Mouse (Mus musculus): Measurements from ENCODE around the gene Myo1b. TPM values are rescaled to one million over a fixed set of nuclear protein-coding genes. Genes with fewer than 3 reads are reported as not detected.
"Not testable (repeated sequence)": the region's sequence is repeated elsewhere in the genome, so short reads cannot be mapped to it uniquely, and the experiment has no call there.

The Myo1b gene
- polyA plus RNA-seq, 1 experiment from 2014 or later = 109 TPM

DNA sequence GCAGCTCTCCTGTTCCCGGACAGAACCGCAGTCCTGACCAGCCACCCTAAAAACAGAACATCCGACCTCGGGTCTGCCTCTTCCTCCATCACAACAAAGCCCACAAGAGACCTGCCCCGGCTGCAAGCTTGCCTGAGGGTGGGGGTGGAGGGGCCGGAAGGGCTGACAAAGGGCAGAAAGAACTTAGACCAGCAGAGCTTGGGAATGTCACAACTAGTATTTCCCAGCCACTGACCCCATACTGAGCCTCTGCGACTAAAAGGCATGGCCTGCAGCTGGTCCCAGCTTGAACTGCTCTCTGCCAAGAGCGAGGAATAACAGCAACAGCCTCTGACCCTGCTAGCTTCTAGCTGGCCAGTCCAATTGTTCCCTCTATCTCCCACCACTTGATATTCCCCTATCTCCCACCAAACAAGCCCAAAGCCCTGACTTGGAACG lies 36.5 kb downstream of the Myo1b start:
- Histone ChIP-seq H3K4me1 (replicated peaks; ENCODE audit: control insufficient read depth, insufficient read depth, low read length) (peaks cover 5% of the 10 kb centered on the region; the same call in 1 of the 2 replicates), H3K27me3 (ENCODE audit: control insufficient read depth, insufficient read depth, low read length) (no peaks in the 10 kb centered on the region), H3K9me3 (ENCODE audit: control insufficient read depth, low read length) (no peaks in the 10 kb centered on the region), H3K27ac (ENCODE audit: low read depth, low read length) (no peak overlapping the region), H3K36me3 (ENCODE audit: control insufficient read depth, insufficient read depth, low read length) (peaks cover 4% of the 10 kb centered on the region; the same call in 1 of the 2 replicates), H3K4me3 (ENCODE audit: low read depth, low read length) (no peak overlapping the region), H3K4me2 (ENCODE audit: low read depth, low read length, severe bottlenecking) (no peak overlapping the region), H3K9ac (ENCODE audit: low read length) (no peak overlapping the region)
- WGBS = 11% methylated on average over 9 of the region's 9 CpGs
- DNase-seq (ENCODE audit: low spot score) (no peak), ATAC-seq (replicated peaks; ENCODE audit: low FRiP score) (no peak)

DNA sequence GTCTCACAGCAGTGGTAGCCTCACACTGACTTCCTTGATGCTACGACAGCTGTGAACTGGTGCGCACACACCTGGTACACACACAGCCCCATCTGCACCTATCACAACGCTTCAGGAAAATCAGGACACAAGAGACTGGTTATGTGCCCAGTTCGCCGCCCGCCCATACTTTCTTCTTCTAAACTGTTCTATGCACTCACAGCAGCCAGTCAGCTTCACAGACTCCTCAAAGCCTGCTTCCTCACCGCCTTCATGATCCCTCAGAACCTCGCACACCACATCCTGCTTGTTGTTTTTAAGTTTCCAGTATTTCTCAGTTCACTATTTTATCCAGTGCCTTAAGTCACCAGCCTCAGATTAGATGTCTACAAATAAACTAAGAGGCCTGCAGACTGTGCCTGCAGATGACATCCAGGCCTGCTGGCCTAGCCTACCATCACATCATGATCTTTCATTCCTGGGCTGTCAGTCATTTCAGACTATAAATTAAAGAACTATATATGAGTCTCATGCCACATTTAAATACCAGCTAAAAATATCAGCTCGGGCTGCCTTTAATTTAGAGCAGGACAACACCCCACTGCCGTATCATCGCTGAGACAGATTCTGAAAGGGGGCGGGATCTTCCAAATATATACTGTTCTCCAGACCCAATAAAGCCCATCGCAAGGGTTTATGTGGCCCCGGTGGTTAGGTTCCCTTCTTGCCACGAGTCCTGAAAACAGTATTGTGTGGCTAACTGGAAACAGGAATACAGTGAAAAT lies 40.2 kb downstream of the Myo1b start:
- ATAC-seq (replicated peaks; ENCODE audit: low FRiP score) = no peak
- H3K4me1 ChIP-seq (replicated peaks; ENCODE audit: control insufficient read depth, insufficient read depth, low read length) = peaks cover 5% of the 10 kb centered on the region; the same call in 1 of the 2 replicates
- 93% methylated on average over 15 of the region's 15 CpGs for WGBS
- DNase-seq (ENCODE audit: low spot score) = no peak
- H3K36me3 ChIP-seq (ENCODE audit: control insufficient read depth, insufficient read depth, low read length) = no peaks in the 10 kb centered on the region
- no peaks in the 10 kb centered on the region for H3K9me3 ChIP-seq (ENCODE audit: control insufficient read depth, low read length)
- no peak overlapping the region for H3K4me2 ChIP-seq (ENCODE audit: low read depth, low read length, severe bottlenecking)
- H3K27me3 ChIP-seq (ENCODE audit: control insufficient read depth, insufficient read depth, low read length) = no peaks in the 10 kb centered on the region
- H3K9ac ChIP-seq (ENCODE audit: low read length) = no peak overlapping the region
- H3K4me3 ChIP-seq (ENCODE audit: low read depth, low read length) = no peak overlapping the region
- no peak overlapping the region for H3K27ac ChIP-seq (ENCODE audit: low read depth, low read length)

DNA sequence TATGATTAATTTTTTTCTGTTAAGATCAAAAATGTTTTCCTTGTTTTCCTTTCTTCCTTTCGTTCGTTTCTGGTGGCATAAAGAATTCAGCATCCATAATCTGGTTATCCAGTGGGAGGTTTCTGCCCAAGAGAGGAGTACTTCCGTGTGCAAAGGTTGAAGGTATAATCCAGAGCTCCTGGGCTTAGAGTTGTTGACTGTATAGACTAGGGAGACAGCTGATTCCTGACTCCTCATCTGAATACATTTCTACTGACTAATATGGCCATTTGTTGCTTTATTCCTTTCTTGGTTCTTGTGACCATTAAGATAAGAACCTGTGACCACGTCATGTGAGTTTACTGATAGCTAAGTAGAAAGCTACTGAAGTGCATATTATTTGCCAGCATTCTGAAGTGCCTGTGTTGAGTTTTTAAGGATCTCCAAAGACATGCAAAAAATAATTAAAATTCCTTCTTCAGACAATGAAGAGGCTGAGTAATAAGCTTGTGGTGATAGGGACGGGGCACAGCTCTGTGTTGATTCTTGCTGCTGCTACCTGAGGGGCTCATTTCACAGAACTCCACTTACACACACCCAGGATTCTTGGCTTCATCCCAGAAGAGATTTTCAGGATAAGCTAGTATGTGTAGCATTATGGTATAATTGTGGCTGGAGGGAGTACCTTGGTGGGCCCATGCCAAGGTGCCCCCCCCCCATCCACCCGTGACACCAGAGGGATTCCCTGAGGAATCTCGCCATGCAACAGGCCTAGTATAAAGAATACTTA lies 43.2 kb downstream of the Myo1b start:
- WGBS = 83% methylated on average over 7 of the region's 7 CpGs
- no peaks in the 10 kb centered on the region for H3K27me3 ChIP-seq (ENCODE audit: control insufficient read depth, insufficient read depth, low read length)
- no peak overlapping the region for H3K4me3 ChIP-seq (ENCODE audit: low read depth, low read length)
- no peak overlapping the region for H3K27ac ChIP-seq (ENCODE audit: low read depth, low read length)
- H3K36me3 ChIP-seq (ENCODE audit: control insufficient read depth, insufficient read depth, low read length) = peaks cover 2% of the 10 kb centered on the region
- no peak overlapping the region for H3K4me2 ChIP-seq (ENCODE audit: low read depth, low read length, severe bottlenecking)
- H3K4me1 ChIP-seq (replicated peaks; ENCODE audit: control insufficient read depth, insufficient read depth, low read length) = no peaks in the 10 kb centered on the region
- no peaks in the 10 kb centered on the region for H3K9me3 ChIP-seq (ENCODE audit: control insufficient read depth, low read length)
- DNase-seq (ENCODE audit: low spot score) (no peak), ATAC-seq (replicated peaks; ENCODE audit: low FRiP score) (no peak)
- no peak overlapping the region for H3K9ac ChIP-seq (ENCODE audit: low read length)

DNA sequence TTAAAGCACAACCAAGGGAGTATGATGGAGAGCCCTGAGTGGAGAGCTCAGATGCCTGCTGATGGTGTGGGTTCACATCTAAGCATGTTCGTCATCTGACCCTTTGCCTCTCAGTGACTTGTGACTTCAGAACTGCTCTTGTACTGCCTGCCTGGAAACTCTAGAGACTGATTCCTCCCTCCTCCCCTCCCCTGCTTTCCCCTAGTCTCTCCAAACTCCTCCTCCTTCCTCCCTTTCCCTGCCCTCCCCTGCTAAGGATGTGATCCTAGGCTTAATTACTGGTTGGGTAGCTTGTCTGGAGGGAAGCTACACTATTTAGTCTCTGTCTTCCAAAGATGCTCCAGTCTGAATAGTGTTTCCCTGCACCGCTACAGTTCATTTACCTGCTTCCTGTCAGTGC lies 44.6 kb downstream of the Myo1b start:
- not testable (repeated sequence) for H3K9me3 ChIP-seq (ENCODE audit: control insufficient read depth, low read length); H3K9ac ChIP-seq (ENCODE audit: low read length); H3K4me3 ChIP-seq (ENCODE audit: low read depth, low read length); H3K4me1 ChIP-seq (replicated peaks; ENCODE audit: control insufficient read depth, insufficient read depth, low read length); H3K36me3 ChIP-seq (ENCODE audit: control insufficient read depth, insufficient read depth, low read length); ATAC-seq (replicated peaks; ENCODE audit: low FRiP score); H3K4me2 ChIP-seq (ENCODE audit: low read depth, low read length, severe bottlenecking); H3K27me3 ChIP-seq (ENCODE audit: control insufficient read depth, insufficient read depth, low read length); DNase-seq (ENCODE audit: low spot score); H3K27ac ChIP-seq (ENCODE audit: low read depth, low read length)
- 87% methylated on average over 2 of the region's 2 CpGs for WGBS

DNA sequence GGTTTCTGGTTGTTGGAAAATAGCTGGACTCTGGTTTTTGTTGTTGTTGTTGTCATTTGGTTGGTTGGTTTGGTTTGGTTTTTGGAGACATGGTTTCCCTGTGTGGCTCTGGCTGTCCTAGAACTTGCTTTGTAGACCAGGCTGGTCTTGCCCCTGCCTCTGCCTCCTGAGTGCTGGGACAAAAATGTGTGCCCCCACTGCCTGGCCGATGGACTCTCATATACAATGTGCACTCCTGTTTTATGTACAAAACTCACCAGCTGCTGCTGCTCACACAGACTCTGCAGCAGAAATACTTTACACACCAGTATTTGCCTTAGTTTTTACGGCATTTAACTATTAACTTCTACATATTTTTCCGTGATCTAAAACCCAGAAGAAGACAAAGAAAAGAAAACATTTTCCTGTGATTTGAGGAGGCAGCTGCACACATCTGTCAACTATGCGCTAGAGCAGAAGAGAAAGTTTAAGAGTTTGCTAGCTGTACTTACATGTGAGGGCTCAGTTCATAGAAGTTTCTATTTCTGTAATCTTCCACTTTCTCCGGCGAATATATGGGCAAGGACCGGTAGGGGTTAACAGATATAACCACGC lies 52.9 kb downstream of the Myo1b start:
- DNase-seq (ENCODE audit: low spot score) (no peak), ATAC-seq (replicated peaks; ENCODE audit: low FRiP score) (no peak)
- Histone ChIP-seq H3K9ac (ENCODE audit: low read length) (no peak overlapping the region), H3K4me2 (ENCODE audit: low read depth, low read length, severe bottlenecking) (no peak overlapping the region), H3K27me3 (ENCODE audit: control insufficient read depth, insufficient read depth, low read length) (no peaks in the 10 kb centered on the region), H3K27ac (ENCODE audit: low read depth, low read length) (no peak overlapping the region), H3K4me3 (ENCODE audit: low read depth, low read length) (no peak overlapping the region), H3K4me1 (replicated peaks; ENCODE audit: control insufficient read depth, insufficient read depth, low read length) (0 out of 2 replicates have a peak, but pooled peaks cover 1% of the 10 kb centered on the region), H3K36me3 (ENCODE audit: control insufficient read depth, insufficient read depth, low read length) (no peaks in the 10 kb centered on the region; the same call in 1 of the 2 replicates), H3K9me3 (ENCODE audit: control insufficient read depth, low read length) (no peaks in the 10 kb centered on the region)
- 91% methylated on average over 8 of the region's 8 CpGs for WGBS

DNA sequence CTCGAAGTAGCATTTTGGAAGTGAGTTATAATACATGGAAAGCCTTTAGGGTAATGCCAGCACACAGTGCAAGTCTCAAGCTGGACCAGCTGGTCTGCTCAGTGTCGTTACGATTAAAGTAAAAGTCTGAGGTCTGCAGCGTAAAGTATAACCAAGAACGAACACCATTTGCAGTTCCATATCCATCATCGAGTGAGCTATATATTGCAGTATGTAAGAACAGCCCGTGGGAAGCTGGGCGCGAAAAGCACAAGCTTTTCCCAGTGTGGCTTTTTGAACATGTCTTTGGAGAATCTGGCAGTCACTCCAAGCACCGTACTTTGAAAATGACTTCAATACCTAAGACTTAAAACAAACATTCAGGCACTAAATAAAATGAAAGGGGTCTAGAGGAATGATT lies 55.0 kb downstream of the Myo1b start:
- H3K4me1 ChIP-seq (replicated peaks; ENCODE audit: control insufficient read depth, insufficient read depth, low read length) = 0 out of 2 replicates have a peak, but pooled peaks cover 1% of the 10 kb centered on the region
- no peak overlapping the region for H3K27ac ChIP-seq (ENCODE audit: low read depth, low read length)
- WGBS = 96% methylated on average over 10 of the region's 10 CpGs
- H3K4me3 ChIP-seq (ENCODE audit: low read depth, low read length) = no peak overlapping the region
- H3K36me3 ChIP-seq (ENCODE audit: control insufficient read depth, insufficient read depth, low read length) = no peaks in the 10 kb centered on the region; the same call in 1 of the 2 replicates
- ATAC-seq (replicated peaks; ENCODE audit: low FRiP score) (no peak), DNase-seq (ENCODE audit: low spot score) (no peak)
- H3K9ac ChIP-seq (ENCODE audit: low read length) = no peak overlapping the region
- no peaks in the 10 kb centered on the region for H3K27me3 ChIP-seq (ENCODE audit: control insufficient read depth, insufficient read depth, low read length)
- H3K9me3 ChIP-seq (ENCODE audit: control insufficient read depth, low read length) = no peaks in the 10 kb centered on the region
- no peak overlapping the region for H3K4me2 ChIP-seq (ENCODE audit: low read depth, low read length, severe bottlenecking)

DNA sequence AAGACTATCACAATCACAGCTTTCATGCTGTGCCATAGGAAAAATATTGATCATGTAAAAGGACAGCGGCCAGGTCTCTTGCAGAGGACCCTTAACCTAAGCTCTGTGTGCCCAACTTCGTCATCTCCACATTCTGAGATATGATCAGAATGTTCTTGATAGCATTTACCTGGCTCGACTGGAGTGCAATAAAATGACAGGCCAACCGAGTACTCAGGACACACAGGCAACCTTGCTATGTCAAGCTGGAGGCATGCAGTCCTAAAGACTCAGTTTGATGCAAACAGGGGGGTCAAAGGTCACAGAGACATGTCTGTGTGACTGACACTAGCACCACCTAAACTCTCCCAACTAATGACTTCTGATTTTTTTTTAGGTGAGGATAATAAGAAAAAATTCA lies 58.9 kb downstream of the Myo1b start:
- no peak overlapping the region for H3K4me3 ChIP-seq (ENCODE audit: low read depth, low read length)
- 0 out of 2 replicates have a peak, but pooled peaks cover 1% of the 10 kb centered on the region for H3K4me1 ChIP-seq (replicated peaks; ENCODE audit: control insufficient read depth, insufficient read depth, low read length)
- no peak overlapping the region for H3K4me2 ChIP-seq (ENCODE audit: low read depth, low read length, severe bottlenecking)
- no peak overlapping the region for H3K9ac ChIP-seq (ENCODE audit: low read length)
- H3K9me3 ChIP-seq (ENCODE audit: control insufficient read depth, low read length) = no peaks in the 10 kb centered on the region
- DNase-seq (ENCODE audit: low spot score) = no peak
- ATAC-seq (replicated peaks; ENCODE audit: low FRiP score) = no peak
- H3K27me3 ChIP-seq (ENCODE audit: control insufficient read depth, insufficient read depth, low read length) = no peaks in the 10 kb centered on the region
- H3K36me3 ChIP-seq (ENCODE audit: control insufficient read depth, insufficient read depth, low read length) = no peaks in the 10 kb centered on the region; the same call in 1 of the 2 replicates
- 90% methylated on average over 4 of the region's 4 CpGs for WGBS
- H3K27ac ChIP-seq (ENCODE audit: low read depth, low read length) = no peak overlapping the region

DNA sequence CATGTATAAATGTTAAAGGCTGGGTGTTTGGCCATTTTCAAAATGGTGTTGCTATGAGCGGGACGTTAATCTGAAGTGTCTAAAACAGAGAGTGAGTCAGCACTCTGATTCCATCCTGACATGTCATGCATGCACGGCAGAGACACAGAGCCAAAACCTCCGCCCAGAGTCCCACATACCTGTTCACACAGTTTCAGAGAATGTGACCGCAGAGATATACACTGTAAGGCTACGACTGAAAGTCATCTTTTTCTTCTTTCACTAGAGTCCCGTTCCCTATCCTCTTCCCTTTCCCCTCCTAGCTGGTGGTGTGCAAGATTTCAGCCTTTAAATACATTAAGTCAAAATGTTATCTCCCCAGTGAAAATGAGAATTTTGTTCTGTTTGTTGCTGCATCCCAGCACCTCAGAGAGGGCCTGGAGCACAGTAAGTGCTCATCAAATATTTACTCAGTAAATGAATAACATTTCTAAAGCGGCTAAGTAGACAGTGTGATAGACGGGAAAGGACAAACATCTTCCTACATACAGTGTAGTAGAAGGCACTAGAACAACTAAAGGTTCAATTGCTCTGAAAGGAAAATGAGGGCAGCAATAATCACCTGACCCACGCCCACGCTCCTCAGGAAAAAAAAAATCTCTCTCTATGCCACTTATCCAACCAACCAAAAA lies 59.5 kb downstream of the Myo1b start:
- WGBS = 92% methylated on average over 11 of the region's 11 CpGs
- Histone ChIP-seq H3K4me2 (ENCODE audit: low read depth, low read length, severe bottlenecking) (no peak overlapping the region), H3K9me3 (ENCODE audit: control insufficient read depth, low read length) (no peaks in the 10 kb centered on the region), H3K4me3 (ENCODE audit: low read depth, low read length) (no peak overlapping the region), H3K27ac (ENCODE audit: low read depth, low read length) (no peak overlapping the region), H3K9ac (ENCODE audit: low read length) (no peak overlapping the region), H3K27me3 (ENCODE audit: control insufficient read depth, insufficient read depth, low read length) (no peaks in the 10 kb centered on the region), H3K36me3 (ENCODE audit: control insufficient read depth, insufficient read depth, low read length) (no peaks in the 10 kb centered on the region; the same call in 1 of the 2 replicates), H3K4me1 (replicated peaks; ENCODE audit: control insufficient read depth, insufficient read depth, low read length) (0 out of 2 replicates have a peak, but pooled peaks cover 1% of the 10 kb centered on the region)
- DNase-seq (ENCODE audit: low spot score) = no peak
- ATAC-seq (replicated peaks; ENCODE audit: low FRiP score) = no peak
